Mouse (Mus musculus): ENCODE measurements at regions not wholly inside any gene's neighbourhood (a gene's known extent, or its start where the extent isn't known, plus 50 kb on each side); places are given as distances from the start of the nearest gene placed in this dataset.

DNA sequence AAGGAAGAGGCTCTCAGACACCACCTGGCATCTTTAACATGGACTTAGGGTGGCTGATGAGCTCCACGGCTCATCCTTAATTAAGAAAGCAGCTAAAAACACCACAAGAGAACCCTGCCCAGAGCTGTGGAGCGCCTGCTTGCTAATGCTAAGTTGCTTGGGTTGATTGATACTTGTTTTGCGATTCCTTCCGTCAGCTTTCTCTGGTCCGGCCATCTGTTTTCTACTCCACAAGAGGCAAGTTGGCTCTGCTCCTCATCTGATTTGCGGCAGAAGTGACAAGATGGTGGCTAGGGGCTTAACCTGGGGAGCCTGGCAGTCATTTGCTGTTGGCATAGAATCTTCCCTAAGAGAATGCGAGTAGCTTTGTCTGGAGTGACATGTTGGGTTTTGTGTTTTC lies 891.6 kb upstream of the Fam160b2 start:
- TF ChIP-seq CTCF (IDR thresholded peaks at IDR 0.05; ENCODE audit: low read depth, low read length) (no peak), POLR2A (IDR thresholded peaks at IDR 0.05; ENCODE audit: extremely low read depth, insufficient read depth, low read length) (no peak)

All from liver, adult 2 months (tissue).